Mouse (Mus musculus): ENCODE results near the gene Sumo3. TPM values are rescaled to one million over a fixed set of nuclear protein-coding genes. Genes with fewer than 3 reads are reported as not detected.

The Sumo3 gene
- 294 and 318 TPM in 2 replicates for polyA plus RNA-seq (2012; rRNA removed)

GRCm38 (mm10) chr10:77605908-77606826, at the start of gene Sumo3, which contains the start of gene Gm49325:
Gene Sumo3 (plus strand): TSS chr10:77606097.
Gene Gm49325 (plus strand): TSS chr10:77606197.
- DNase-seq (ENCODE audit: low spot score) = peak; percentile 96

DNA sequence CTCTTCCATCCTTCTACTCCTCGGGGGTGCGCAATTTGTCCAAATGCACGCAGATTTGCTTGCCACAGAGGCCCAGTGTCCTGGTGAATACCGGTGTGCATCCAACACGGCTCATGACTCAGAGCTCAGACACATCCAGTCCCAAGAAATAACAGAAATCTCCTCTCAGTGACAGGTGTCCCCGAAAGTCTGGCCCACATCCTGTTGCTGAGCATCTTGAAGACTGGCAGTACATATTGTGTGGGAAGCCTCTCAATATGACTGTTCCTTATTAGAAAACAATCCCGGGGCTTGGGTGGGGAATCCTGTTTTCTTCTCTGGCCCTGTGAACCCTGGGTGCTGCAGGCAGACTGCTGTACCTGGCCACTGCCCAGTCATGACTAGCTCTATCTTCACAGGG, 49.3 kb upstream of the Sumo3 start:
- DNase-seq (ENCODE audit: low spot score) = no peak

GRCm38 (mm10) chr10:77557641-77558040, 48.3 kb upstream of the Sumo3 start:
- no peak for DNase-seq (ENCODE audit: low spot score)

DNA sequence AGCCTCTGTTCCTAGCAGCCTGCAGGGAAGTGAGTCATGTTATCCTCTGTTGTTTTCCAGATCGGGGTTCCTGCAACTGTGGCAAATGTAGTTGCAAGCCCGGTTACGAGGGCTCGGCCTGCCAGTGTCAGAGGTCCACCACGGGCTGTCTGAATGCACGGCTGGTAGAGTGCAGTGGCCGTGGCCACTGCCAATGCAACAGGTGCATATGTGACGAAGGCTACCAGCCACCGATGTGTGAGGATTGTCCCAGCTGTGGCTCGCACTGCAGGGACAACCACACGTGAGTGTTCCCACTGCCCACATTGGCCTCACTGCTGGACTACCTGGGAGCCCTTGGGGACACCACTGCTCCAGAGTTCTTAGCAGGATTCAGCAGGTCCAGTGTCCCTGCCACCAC, 45.8 kb upstream of the Sumo3 start:
- DNase-seq (ENCODE audit: low spot score) = no peak

DNA sequence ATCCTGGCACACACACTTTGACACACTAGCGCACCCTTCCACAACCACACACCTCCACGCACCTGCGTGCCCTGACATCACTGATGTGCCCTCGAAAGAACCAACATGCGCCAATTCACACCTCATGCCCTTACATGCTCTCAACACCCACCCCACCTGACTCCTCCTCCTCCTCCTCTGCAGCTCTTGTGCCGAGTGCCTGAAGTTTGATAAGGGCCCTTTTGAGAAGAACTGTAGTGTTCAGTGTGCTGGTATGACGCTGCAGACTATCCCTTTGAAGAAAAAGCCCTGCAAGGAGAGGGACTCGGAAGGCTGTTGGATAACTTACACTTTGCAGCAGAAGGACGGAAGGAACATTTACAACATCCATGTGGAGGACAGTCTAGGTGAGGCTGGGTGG, 45.1 kb upstream of the Sumo3 start:
- DNase-seq (ENCODE audit: low spot score) = no peak

DNA sequence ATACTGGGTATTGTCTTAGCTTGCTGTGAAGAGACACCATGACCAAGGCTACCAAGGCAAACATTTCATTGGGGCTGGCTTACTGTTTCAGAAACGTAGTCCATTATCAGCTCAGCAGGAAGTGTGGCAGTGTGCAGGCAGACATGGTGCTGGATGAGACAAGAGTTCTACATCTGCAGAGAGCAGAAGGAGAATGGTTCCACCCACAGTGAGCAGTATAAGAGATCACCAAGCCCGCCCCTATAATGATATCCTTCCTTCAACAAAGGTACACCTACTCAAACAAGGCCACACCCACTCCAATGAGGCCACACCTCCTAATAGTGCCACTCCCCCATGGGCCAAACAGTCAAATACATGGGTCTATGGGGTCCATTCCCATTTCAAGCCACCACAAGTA, 44.4 kb upstream of the Sumo3 start:
- DNase-seq (ENCODE audit: low spot score) = no peak

- DNase-seq (ENCODE audit: low spot score) = no peak
Measured at GRCm38 (mm10) chr10:77565005-77565404, 40.9 kb upstream of the Sumo3 start.

DNA sequence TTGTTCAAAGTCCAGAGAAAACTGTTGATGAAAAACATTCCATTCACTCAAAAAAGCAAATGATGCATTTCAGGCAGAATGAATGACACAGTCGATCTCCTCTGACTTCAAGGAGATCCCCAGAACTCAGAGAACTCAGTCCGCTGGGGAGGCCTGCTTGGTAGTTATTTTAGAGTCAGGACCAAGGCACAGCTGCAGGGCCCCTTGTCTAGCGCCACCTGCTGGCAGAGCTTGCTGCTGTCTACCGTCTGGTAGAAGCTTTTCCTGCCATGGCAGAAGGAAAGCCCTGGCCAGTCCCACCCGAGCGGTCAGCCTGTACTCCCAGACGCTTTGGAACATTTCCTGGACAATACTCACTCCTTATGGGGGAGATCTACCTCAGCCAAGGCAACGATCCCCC, 39.2 kb upstream of the Sumo3 start:
- DNase-seq (ENCODE audit: low spot score) = no peak

GRCm38 (mm10) chr10:77569481-77569880, 36.4 kb upstream of the Sumo3 start:
- DNase-seq (ENCODE audit: low spot score) = no peak

GRCm38 (mm10) chr10:77569973-77570658, 35.8 kb upstream of the Sumo3 start:
- DNase-seq (ENCODE audit: low spot score) = no peak

GRCm38 (mm10) chr10:77572225-77572624, 33.7 kb upstream of the Sumo3 start:
- no peak for DNase-seq (ENCODE audit: low spot score)

GRCm38 (mm10) chr10:77573162-77573561, 32.7 kb upstream of the Sumo3 start:
- no peak for DNase-seq (ENCODE audit: low spot score)

DNA sequence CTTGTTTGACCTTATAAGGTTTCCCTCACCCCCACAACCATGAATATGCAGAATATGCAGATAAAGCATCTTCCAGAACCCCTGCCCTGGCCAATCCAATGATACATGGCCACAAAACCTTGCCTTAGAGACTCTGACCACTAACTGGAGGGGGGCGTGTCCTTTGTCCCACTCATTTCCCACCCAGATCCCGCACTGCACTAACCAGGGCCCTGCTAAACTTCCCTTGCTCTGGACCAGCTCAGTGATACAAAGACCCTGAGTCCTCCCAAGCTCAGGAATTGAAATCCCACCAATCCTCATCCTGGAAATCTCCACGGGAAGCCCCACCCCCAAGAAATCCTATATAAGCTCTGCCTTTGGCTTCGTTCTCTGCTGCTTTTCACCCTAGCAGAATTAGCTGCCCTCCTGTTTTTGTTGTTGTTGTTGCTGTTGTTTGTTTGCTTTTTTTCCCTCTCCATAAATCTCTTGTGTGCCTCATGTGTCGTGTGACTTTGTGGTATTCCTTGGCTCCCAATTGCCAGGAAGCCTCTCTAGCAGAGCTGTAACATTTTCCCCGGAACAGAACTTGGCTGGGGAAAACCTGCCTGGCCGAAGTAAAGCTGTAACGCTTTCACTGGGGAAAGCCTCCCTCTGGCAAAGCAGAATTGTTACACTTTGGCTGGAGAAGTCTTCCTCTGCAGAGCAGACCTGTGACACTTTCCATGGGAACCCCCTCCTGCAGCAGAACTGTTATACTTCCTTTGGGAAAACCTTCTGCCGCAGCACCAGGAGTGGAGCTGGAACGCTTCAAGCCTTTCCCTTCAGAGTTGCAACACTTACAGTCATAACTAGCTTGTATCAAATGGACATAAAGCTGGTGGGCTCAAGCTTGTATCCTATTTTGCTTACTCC, 25.6 kb upstream of the Sumo3 start:
- no peak for DNase-seq (ENCODE audit: low spot score)

GRCm38 (mm10) chr10:77581023-77581407, 24.9 kb upstream of the Sumo3 start:
- no peak for DNase-seq (ENCODE audit: low spot score)

GRCm38 (mm10) chr10:77581408-77582284, 24.3 kb upstream of the Sumo3 start, which contains the start of gene Pttg1ip:
Gene Pttg1ip (plus strand): TSS chr10:77581720.
- peak; percentile 84 for DNase-seq (ENCODE audit: low spot score)

DNA sequence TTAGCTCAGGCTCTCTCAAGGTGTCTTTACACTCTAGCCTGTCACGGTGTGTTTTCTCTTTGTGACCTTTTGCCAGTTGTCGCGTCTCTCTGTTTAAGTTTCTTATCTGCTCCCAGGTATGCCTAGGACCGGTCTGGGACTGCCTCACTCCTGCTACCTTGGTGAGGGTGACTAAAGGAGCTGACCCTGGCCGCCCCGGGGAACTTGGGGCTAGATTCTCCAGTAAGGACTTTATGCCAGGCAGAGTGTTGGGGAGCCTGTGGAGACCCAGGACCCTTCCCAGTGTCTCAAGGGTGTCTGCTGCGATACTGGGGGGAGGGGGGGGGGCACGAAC, 23.6 kb upstream of the Sumo3 start:
- DNase-seq (ENCODE audit: low spot score) = no peak

DNA sequence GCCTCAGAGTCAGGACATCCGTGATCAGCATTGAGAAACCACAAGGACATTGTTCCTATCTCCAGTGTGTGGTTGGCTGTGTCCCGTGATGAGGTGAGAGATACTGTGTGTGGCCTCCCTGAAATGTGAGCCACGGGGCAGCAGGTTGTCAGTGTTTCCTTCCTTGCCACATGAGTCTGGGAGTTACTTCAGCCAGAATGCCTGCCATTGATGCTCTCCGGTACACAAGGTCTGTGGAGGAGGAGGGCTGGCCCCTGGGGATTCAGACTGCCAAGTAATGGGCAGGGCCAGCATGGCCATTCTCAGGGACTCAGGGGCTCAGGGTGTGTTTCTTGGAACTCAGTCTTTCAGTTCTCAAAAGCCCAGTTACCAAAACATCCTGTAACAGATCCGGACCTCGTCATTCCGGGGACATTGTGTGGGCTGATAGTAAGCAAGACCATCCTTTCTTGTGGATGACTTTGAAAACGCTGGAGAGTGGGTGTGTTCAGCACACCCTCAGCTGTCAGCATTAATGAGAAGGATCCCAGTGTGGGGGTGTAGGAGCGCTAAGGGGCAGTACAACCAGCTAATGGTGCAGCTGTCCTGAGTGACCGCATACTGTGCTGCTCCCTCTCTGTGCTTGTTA, 22.0 kb upstream of the Sumo3 start:
- DNase-seq (ENCODE audit: low spot score) = no peak

- no peak for DNase-seq (ENCODE audit: low spot score)
Measured at GRCm38 (mm10) chr10:77586637-77587036, 19.3 kb upstream of the Sumo3 start.

DNA sequence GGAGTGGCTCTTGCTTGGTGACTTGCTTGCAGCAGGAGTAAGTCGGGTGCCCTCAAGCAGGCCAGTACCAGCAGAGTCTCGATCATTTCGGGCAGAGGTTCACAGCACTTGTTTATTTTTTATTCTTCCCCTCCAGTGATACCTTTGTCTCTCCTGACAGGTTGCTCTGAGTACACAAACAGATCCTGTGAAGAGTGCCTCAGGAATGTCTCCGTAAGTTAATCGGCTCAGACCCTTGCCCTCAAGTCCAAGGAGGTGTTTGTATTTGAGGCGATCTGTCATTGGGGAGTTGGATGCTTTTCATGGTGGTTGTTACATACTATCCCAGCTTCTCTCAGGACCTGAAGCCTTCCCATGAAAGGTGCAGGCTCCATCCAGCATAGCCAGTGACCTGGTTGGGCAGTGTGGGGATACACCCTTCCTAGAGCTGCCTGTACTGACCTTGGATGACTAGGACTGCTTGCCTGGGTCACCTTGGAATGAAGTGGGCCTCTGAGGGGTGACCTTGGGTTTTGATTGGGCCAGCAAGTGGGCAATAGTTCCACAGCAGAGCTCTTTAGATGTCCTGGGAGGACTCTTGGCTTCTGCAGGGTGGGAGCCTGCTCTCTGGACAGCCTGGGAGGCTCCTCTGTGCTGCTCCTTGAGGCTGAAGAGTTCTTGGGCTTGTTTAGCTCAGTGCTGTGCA, 18.7 kb upstream of the Sumo3 start:
- DNase-seq (ENCODE audit: low spot score) = no peak

DNA sequence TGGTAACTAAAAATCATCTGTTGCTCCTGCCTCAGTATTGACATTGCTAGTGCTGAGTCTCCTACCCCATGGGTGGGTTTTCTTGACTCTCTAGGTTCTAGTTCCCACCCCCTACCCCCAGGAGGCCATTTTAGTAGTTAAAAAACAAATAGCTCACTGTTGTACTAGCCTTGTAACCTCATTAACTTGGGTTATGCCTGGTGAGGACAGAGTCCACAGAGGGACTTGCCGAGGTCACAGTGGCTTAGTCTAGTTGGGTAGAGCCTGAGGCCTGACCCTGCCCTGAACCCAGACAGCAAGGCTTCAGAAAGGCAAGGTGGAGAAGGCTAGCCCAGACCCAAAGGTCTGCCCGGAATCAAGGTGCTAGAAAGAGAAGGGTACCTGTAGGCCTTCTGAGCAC, 17.9 kb upstream of the Sumo3 start:
- DNase-seq (ENCODE audit: low spot score) = no peak
